Mouse (Mus musculus): ENCODE measurements at regions not wholly inside any gene's neighbourhood (a gene's known extent, or its start where the extent isn't known, plus 50 kb on each side); places are given as distances from the start of the nearest gene placed in this dataset.

DNA sequence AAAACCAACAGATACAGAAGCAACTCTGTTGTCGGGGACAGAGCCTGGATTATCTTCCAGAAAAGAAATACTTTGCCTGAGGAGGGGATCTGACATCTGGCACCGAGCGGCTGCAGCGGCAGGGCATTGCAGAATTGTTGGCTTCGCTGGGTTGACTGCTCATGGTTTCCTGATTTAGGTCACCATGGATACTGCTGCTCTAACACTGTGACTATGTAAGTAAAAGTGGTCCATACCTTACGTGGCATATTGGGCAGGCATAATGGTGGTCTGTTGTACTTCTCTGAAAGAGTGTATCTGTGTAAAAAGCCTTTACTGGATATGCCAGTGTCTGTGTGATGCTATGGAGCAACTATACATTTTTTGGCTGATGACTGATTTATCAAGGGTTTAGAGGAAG is 295.4 kb downstream of the Klf5 start:
- ATAC-seq (ENCODE audit: low FRiP score): no peak
- Histone ChIP-seq H3K9ac (replicated peaks) (no peak overlapping the region), H3K9me3 (replicated peaks) (no peaks in the 10 kb centered on the region), H3K27ac (replicated peaks) (no peak overlapping the region), H3K4me1 (peaks cover 5% of the 10 kb centered on the region; the same call in 1 of the 2 replicates), H3K4me3 (replicated peaks) (no peak overlapping the region), H3K4me2 (no peak overlapping the region), H3K36me3 (no peaks in the 10 kb centered on the region), H3K27me3 (replicated peaks) (no peaks in the 10 kb centered on the region)
- WGBS: 73% methylated on average over 6 of the region's 6 CpGs

DNA sequence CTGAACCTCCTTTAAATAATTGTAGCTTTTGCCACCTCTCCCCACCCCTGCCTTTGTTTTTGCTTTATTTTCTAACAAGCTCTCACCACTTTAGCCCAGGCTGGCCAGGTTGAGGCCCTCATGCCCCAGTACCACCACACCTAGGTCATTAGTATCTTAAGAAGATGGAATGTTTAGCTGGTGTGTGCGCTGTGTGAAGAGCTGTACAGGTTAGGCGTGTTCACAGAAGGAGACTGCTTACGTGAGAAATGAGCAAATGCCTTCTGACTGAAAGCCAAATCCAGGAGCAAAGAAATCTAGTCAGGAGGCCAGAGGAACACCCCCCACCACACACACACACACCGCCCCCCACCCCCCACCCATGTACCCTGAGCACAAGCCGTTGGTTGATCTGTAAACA is 303.4 kb downstream of the Klf5 start:
- no peaks in the 10 kb centered on the region for H3K9me3 ChIP-seq (replicated peaks)
- WGBS: 86% methylated on average over 5 of the region's 5 CpGs
- H3K27me3 ChIP-seq (replicated peaks): no peaks in the 10 kb centered on the region
- H3K36me3 ChIP-seq: no peaks in the 10 kb centered on the region
- H3K4me2 ChIP-seq: no peak overlapping the region
- H3K9ac ChIP-seq (replicated peaks): no peak overlapping the region
- no peak for ATAC-seq (ENCODE audit: low FRiP score)
- no peaks in the 10 kb centered on the region for H3K4me1 ChIP-seq
- H3K27ac ChIP-seq (replicated peaks): no peak overlapping the region
- H3K4me3 ChIP-seq (replicated peaks): no peak overlapping the region

DNA sequence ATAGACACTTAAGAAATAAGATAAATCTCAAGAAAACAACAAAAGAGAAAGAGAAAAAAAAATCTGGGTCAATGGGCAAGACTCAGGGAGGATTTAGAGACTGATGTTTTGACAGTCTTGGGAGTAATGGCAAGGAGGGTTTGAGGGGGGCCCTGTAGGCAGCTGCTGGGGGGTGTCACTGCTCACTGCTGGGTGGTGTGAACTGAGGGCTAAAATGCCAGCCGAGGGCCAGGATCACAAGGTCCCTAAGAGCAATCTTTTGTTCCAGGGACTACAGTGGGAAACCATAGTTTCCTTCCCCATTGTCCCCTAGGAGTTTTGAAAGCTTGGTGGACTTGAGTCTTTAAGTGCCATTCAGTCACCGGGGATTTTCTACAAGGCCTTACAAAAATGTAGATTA is 304.8 kb downstream of the Klf5 start:
- Histone ChIP-seq H3K9me3 (replicated peaks) (no peaks in the 10 kb centered on the region), H3K27me3 (replicated peaks) (no peaks in the 10 kb centered on the region), H3K36me3 (no peaks in the 10 kb centered on the region), H3K4me2 (no peak overlapping the region), H3K9ac (replicated peaks) (no peak overlapping the region), H3K4me3 (replicated peaks) (no peak overlapping the region), H3K27ac (replicated peaks) (no peak overlapping the region), H3K4me1 (no peaks in the 10 kb centered on the region)
- ATAC-seq (ENCODE audit: low FRiP score): no peak
- 43% methylated on average over 2 of the region's 2 CpGs for WGBS

DNA sequence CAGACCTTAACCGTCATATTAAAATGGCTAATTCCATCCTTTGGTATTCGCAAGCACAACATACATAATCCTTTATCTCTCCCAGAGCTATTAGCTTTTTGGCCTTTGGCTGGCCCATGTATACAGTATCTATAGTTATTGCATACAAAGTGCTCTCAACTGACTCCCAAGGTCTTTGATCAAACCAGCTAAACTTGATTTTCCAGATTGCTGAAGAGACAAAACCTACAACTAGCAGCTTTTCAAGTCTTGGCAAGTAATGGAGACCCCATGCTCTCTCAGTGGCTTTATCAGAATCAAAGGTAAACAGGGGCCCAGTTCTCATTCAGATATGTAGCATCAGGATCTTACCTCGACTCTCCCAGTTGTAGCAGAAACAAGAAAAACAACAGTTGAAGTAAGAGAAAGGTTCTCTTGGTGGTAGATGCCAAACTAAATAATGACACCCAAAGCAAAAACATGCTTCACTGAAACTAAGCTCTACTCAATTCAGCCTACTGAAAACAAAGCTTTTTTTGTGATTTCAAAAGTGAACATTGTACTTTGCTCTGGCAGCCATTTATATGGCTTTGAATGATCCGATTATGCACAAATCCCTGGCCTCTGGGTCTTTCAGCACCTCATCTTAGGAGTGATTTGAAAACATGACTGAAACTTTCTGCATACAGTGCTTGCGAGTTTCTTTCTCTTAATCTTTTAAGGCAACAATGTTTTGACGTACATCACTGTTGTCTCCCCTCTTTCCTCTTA is 307.0 kb downstream of the Klf5 start:
- Histone ChIP-seq H3K27me3 (replicated peaks) (no peaks in the 10 kb centered on the region), H3K9me3 (replicated peaks) (no peaks in the 10 kb centered on the region), H3K4me3 (replicated peaks) (no peak overlapping the region), H3K36me3 (no peaks in the 10 kb centered on the region), H3K27ac (replicated peaks) (no peak overlapping the region), H3K4me1 (no peaks in the 10 kb centered on the region), H3K4me2 (no peak overlapping the region), H3K9ac (replicated peaks) (no peak overlapping the region)
- ATAC-seq (ENCODE audit: low FRiP score): no peak
- 85% methylated on average over 6 of the region's 6 CpGs for WGBS

DNA sequence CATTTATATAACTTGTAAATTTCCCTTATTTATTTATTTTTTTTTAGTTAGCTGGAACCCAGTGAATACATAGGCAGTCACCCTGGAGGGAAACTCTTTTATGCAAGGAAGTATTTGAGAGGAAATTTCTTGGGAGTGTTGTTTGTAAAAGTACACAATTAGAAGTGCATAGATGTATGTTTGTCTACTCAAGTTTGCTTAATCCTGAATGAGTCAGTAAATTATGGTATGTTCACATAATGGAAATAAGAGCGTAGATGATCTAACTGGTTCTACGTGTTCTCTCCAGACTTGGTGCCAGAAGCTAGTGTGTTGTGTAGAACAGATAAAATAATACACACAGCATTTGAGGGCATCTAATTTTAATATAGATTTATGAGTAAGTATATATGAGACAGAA is 310.5 kb downstream of the Klf5 start:
- Histone ChIP-seq H3K9ac (replicated peaks) (no peak overlapping the region), H3K36me3 (no peaks in the 10 kb centered on the region), H3K4me1 (no peaks in the 10 kb centered on the region), H3K4me3 (replicated peaks) (no peak overlapping the region), H3K4me2 (no peak overlapping the region), H3K9me3 (replicated peaks) (no peaks in the 10 kb centered on the region), H3K27ac (replicated peaks) (no peak overlapping the region), H3K27me3 (replicated peaks) (no peaks in the 10 kb centered on the region)
- ATAC-seq (ENCODE audit: low FRiP score): no peak
- WGBS: 95% methylated on average over 2 of the region's 2 CpGs

DNA sequence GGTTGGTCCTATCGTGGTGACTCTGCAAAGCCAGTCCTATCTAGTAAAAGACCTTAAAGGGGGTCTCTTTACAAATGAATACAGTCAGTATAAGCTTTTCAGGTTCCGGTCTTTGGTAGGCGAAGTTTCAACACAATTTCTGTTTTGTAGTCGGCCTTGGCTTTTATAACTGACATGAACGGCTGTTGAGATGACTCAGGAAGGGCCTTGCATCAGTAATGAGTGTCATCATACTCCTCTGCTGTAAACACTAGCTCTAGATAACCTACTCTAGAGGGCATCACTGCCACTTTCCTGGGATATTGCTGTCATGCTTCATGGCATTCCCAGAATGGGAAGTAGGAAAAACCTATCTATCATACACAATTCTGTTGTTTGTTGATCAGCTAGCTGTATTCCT is 312.9 kb downstream of the Klf5 start:
- no peaks in the 10 kb centered on the region for H3K4me1 ChIP-seq
- 94% methylated on average over 5 of the region's 5 CpGs for WGBS
- no peak for ATAC-seq (ENCODE audit: low FRiP score)
- no peaks in the 10 kb centered on the region for H3K9me3 ChIP-seq (replicated peaks)
- H3K27me3 ChIP-seq (replicated peaks): no peaks in the 10 kb centered on the region
- no peak overlapping the region for H3K4me3 ChIP-seq (replicated peaks)
- H3K27ac ChIP-seq (replicated peaks): no peak overlapping the region
- no peaks in the 10 kb centered on the region for H3K36me3 ChIP-seq
- no peak overlapping the region for H3K9ac ChIP-seq (replicated peaks)
- no peak overlapping the region for H3K4me2 ChIP-seq

DNA sequence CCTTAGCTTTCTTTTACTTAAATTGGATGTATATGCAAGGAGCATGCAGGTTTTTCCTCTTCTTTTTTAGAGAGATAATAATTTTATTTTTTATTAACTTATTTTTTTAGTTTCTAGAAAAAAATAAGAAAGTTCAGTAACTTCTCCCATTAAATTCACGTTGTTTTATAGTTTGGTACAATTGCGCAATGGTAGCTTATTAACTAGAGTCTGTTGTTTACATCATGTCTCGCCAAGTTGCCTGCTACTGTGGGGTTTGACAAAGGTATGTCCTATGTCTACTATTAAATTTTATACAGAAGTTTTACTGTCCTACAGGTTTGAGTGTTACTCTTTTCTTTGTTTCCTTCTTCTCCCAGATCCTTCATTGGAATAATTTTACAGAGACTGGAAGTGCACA is 313.6 kb downstream of the Klf5 start:
- no peak for ATAC-seq (ENCODE audit: low FRiP score)
- no peak overlapping the region for H3K4me3 ChIP-seq (replicated peaks)
- H3K9ac ChIP-seq (replicated peaks): no peak overlapping the region
- H3K27ac ChIP-seq (replicated peaks): no peak overlapping the region
- no peak overlapping the region for H3K4me2 ChIP-seq
- no peaks in the 10 kb centered on the region for H3K9me3 ChIP-seq (replicated peaks)
- 92% methylated on average over 3 of the region's 3 CpGs for WGBS
- H3K27me3 ChIP-seq (replicated peaks): no peaks in the 10 kb centered on the region
- no peaks in the 10 kb centered on the region for H3K36me3 ChIP-seq
- H3K4me1 ChIP-seq: no peaks in the 10 kb centered on the region

DNA sequence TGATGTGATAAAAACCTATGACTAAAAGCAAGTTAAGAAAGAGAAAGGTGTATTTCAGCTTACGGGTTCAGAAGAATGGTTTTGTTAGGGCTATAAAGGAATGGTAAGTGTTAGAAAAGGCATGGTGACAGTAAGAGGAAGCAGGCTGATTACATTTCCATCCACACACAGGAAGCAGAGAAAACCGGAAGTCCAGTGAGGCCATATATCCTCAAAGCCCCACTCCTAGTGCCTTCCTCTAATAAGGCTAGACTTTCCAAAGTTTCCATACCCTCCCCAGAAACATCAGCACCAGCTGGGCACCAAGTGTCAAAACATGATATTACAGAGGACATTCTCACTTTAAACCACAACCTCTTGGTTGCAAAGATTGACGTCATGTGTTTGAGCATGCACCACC is 316.3 kb downstream of the Klf5 start:
- Histone ChIP-seq H3K4me1 (no peaks in the 10 kb centered on the region), H3K4me3 (replicated peaks) (no peak overlapping the region), H3K9ac (replicated peaks) (no peak overlapping the region), H3K27me3 (replicated peaks) (no peaks in the 10 kb centered on the region), H3K9me3 (replicated peaks) (no peaks in the 10 kb centered on the region), H3K4me2 (no peak overlapping the region), H3K36me3 (no peaks in the 10 kb centered on the region), H3K27ac (replicated peaks) (no peak overlapping the region)
- no peak for ATAC-seq (ENCODE audit: low FRiP score)
- WGBS: 85% methylated on average over 3 of the region's 3 CpGs

DNA sequence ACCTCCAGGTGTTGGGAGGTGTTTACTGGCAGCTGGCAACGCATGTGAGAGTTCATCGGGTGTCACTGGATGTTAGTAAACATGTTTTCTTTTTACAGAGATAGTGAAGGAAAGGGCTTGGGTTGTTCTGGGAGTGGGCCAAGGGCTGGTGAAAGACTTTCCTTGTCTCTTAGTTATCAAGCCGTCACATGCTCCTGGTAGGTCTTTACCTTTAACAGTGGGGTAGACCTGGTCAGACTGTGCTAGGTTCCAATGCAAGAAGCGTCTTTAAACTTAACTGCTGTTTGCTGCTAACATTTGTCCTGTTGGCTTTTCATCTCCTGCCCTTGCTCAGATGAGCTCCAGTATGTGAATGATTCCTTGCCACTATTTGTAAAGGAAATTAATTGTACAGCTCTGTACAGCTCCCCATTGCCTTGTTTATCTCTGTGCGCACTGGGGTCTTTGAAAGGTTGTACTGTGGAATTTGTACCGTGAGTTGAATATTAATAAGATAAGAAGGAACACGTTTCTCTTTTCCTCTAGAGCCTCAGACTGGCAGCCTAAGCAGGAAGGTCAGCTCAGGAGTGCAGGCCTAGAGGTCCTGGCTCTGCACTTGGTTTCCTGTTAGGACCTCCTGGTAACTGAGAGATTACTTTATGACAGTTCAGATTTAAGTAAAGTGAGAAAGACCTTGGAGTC is 318.3 kb downstream of the Klf5 start:
- H3K4me2 ChIP-seq: no peak overlapping the region
- no peaks in the 10 kb centered on the region for H3K9me3 ChIP-seq (replicated peaks)
- no peaks in the 10 kb centered on the region for H3K4me1 ChIP-seq
- H3K9ac ChIP-seq (replicated peaks): no peak overlapping the region
- WGBS: 43% methylated on average over 7 of the region's 7 CpGs
- H3K27me3 ChIP-seq (replicated peaks): no peaks in the 10 kb centered on the region
- no peak for ATAC-seq (ENCODE audit: low FRiP score)
- H3K36me3 ChIP-seq: no peaks in the 10 kb centered on the region
- no peak overlapping the region for H3K4me3 ChIP-seq (replicated peaks)
- H3K27ac ChIP-seq (replicated peaks): no peak overlapping the region

DNA sequence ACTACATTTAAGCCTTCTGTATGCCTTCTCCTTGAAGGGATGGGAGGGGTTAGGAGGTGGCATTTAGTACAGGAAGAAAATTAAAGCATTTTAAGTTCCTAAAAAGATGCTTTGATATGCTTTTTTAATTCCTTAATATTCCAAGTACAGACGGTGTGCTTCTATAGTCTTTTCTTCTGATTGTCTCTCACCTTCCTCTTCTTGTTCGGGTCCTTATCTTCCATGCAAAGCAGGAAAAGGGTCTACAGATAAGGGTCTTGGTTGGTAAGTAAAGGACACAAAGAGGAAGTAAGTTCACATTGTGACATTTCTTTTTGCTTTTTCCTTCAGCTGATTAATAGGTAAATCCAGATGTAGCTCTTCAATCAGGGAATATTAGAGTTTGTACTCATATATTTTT is 318.9 kb downstream of the Klf5 start:
- H3K27me3 ChIP-seq (replicated peaks): no peaks in the 10 kb centered on the region
- H3K4me2 ChIP-seq: no peak overlapping the region
- no peaks in the 10 kb centered on the region for H3K4me1 ChIP-seq
- no peaks in the 10 kb centered on the region for H3K36me3 ChIP-seq
- WGBS: 94% methylated on average over 2 of the region's 2 CpGs
- H3K4me3 ChIP-seq (replicated peaks): no peak overlapping the region
- no peak overlapping the region for H3K9ac ChIP-seq (replicated peaks)
- no peak for ATAC-seq (ENCODE audit: low FRiP score)
- H3K27ac ChIP-seq (replicated peaks): no peak overlapping the region
- no peaks in the 10 kb centered on the region for H3K9me3 ChIP-seq (replicated peaks)

DNA sequence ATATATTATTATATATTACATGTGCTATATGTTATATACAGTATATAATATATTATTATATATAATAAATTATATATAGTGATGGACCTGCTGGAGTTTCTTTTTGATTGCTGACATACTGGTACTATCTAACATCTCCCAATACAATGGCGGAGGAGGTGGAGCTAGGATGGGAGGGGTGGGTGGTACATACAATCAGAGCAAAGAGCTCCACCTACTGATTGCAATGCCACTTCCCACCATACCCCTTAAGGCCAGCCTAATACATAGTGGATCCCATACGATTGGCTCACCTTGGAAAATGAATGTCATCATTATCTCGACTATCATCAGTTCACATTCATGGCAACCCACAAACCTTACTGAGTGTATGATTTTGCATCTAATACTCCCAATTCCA is 323.0 kb downstream of the Klf5 start:
- 89% methylated on average over 3 of the region's 3 CpGs for WGBS
- no peaks in the 10 kb centered on the region for H3K27me3 ChIP-seq (replicated peaks)
- H3K9ac ChIP-seq (replicated peaks): no peak overlapping the region
- H3K36me3 ChIP-seq: no peaks in the 10 kb centered on the region
- no peak for ATAC-seq (ENCODE audit: low FRiP score)
- no peak overlapping the region for H3K4me3 ChIP-seq (replicated peaks)
- no peaks in the 10 kb centered on the region for H3K9me3 ChIP-seq (replicated peaks)
- H3K27ac ChIP-seq (replicated peaks): no peak overlapping the region
- H3K4me1 ChIP-seq: no peaks in the 10 kb centered on the region
- H3K4me2 ChIP-seq: no peak overlapping the region
